Comparison of ENCODE assay signal across 21 mouse cellular contexts in genomic region chr7:67678878-67679499, GRCm38 (mm10).
"Had no signal": no experiment of that assay in that cellular context is flagged by ENCODE, and none has a peak within 500 bp of the region (broad histone marks: within the 10 kb centered on the region; RNA-seq: fewer than 3 reads in every experiment).

No protein-coding gene starts in this region.

- H3K9me3 ChIP-seq: liver, embryonic 13.5 days; megakaryocyte, embryonic 14.5 days; midbrain, embryonic 10.5 days; midbrain, embryonic 13.5 days; neural tube, embryonic 13.5 days had no signal

- H3K36me3 ChIP-seq: midbrain, embryonic 13.5 days; neural tube, embryonic 13.5 days had no signal

- H3K4me3 ChIP-seq: layer of hippocampus, adult 2 months; left cerebral cortex, adult 2 months; liver, embryonic 13.5 days; megakaryocyte, embryonic 14.5 days; midbrain, embryonic 10.5 days; midbrain, embryonic 13.5 days; myocyte; neural tube, embryonic 13.5 days had no signal

- DNase-seq: kidney, adult 2 months; kidney, postnatal 25 days; layer of hippocampus, adult 9-11 months; layer of hippocampus, postnatal 36 days; liver, embryonic 13.5 days; lung, adult 2 months; retina, postnatal 1 day; right cerebral cortex, postnatal 25 days; spleen, adult 18-20 months; thymus, adult 18-20 months; thymus, postnatal 36 days had no signal

- H3K4me1 ChIP-seq: liver, embryonic 13.5 days; midbrain, embryonic 10.5 days; midbrain, embryonic 13.5 days; neural tube, embryonic 13.5 days had no signal

- H3K4me2 ChIP-seq: liver, embryonic 13.5 days; midbrain, embryonic 13.5 days; neural tube, embryonic 13.5 days had no signal

- H3K9ac ChIP-seq: liver, embryonic 13.5 days; midbrain, embryonic 13.5 days; neural tube, embryonic 13.5 days had no signal

- ATAC-seq: lung, postnatal 0 days; midbrain, embryonic 13.5 days; midbrain, embryonic 16.5 days had no signal

- H3K27me3 ChIP-seq: liver, embryonic 13.5 days; midbrain, embryonic 13.5 days; neural tube, embryonic 13.5 days had no signal

- H3K27ac ChIP-seq: kidney, postnatal 0 days; layer of hippocampus, adult 2 months; left cerebral cortex, adult 2 months; liver, embryonic 13.5 days; midbrain, embryonic 10.5 days; midbrain, embryonic 13.5 days; neural tube, embryonic 13.5 days had no signal
